Mouse (Mus musculus): ENCODE measurements around the gene Dusp2. TPM values are rescaled to one million over a fixed set of nuclear protein-coding genes. Genes with fewer than 3 reads are reported as not detected.
"Not testable (repeated sequence)": the region's sequence is repeated elsewhere in the genome, so short reads cannot be mapped to it uniquely, and the experiment has no call there.

Dusp2 gene
- polyA plus RNA-seq (2012; rRNA removed), result 163 and 212 TPM in 2 replicates

- H3K27ac ChIP-seq (ENCODE audit: control insufficient read depth, insufficient read depth, low read length), result peak within 1 kb of the TSS; percentile 97
- TF ChIP-seq POLR2A (IDR thresholded peaks at IDR 0.05; ENCODE audit: control insufficient read depth, extremely low read depth, insufficient read depth, low read length, poor library complexity) (peak; percentile 99), CTCF (IDR thresholded peaks at IDR 0.05; ENCODE audit: borderline replicate concordance, control insufficient read depth, extremely low read depth, insufficient read depth, low read length, poor library complexity) (peak; percentile 49; the same call in 1 of the 2 replicates)
- peaks cover 49% of the 10 kb centered on the region for H3K4me1 ChIP-seq (replicated peaks; ENCODE audit: control insufficient read depth, insufficient read depth, low read length)
- peak; percentile 95 for DNase-seq
- no peaks in the 10 kb centered on the region for H3K27me3 ChIP-seq (ENCODE audit: control insufficient read depth, insufficient read depth, low read length)
- H3K36me3 ChIP-seq (ENCODE audit: control insufficient read depth, insufficient read depth, low read length), result peaks cover 15% of the 10 kb centered on the region; the same call in 1 of the 2 replicates
- peak within 1 kb of the TSS; percentile 85 for H3K4me3 ChIP-seq (ENCODE audit: control insufficient read depth, insufficient read depth, low read length)
- under 1% methylated on average over 75 of the region's 76 CpGs for WGBS
These were observed at the start of gene Dusp2 for GRCm38 (mm10) chr2:127335767-127336496. Dusp2 (plus strand) TSS chr2:127336159.

GRCm38 (mm10) chr2:127292250-127292649, 43.7 kb upstream of the Dusp2 start:
- no peaks in the 10 kb centered on the region for H3K27me3 ChIP-seq (ENCODE audit: control insufficient read depth, insufficient read depth, low read length)
- no peak overlapping the region for H3K27ac ChIP-seq (ENCODE audit: control insufficient read depth, insufficient read depth, low read length)
- no peak overlapping the region for H3K4me3 ChIP-seq (ENCODE audit: control insufficient read depth, insufficient read depth, low read length)
- H3K4me1 ChIP-seq (replicated peaks; ENCODE audit: control insufficient read depth, insufficient read depth, low read length), result no peaks in the 10 kb centered on the region
- 98% methylated on average over 4 of the region's 4 CpGs for WGBS
- H3K36me3 ChIP-seq (ENCODE audit: control insufficient read depth, insufficient read depth, low read length), result peaks cover 41% of the 10 kb centered on the region
- DNase-seq, result no peak
- no peak for TF ChIP-seq POLR2A (IDR thresholded peaks at IDR 0.05; ENCODE audit: control insufficient read depth, extremely low read depth, insufficient read depth, low read length, poor library complexity)
- TF ChIP-seq CTCF (IDR thresholded peaks at IDR 0.05; ENCODE audit: borderline replicate concordance, control insufficient read depth, extremely low read depth, insufficient read depth, low read length, poor library complexity), result no peak

GRCm38 (mm10) chr2:127297001-127297805, 38.8 kb upstream of the Dusp2 start:
- Histone ChIP-seq H3K36me3 (ENCODE audit: control insufficient read depth, insufficient read depth, low read length) (peaks cover 49% of the 10 kb centered on the region), H3K27me3 (ENCODE audit: control insufficient read depth, insufficient read depth, low read length) (no peaks in the 10 kb centered on the region), H3K4me3 (ENCODE audit: control insufficient read depth, insufficient read depth, low read length) (no peak overlapping the region), H3K4me1 (replicated peaks; ENCODE audit: control insufficient read depth, insufficient read depth, low read length) (no peaks in the 10 kb centered on the region), H3K27ac (ENCODE audit: control insufficient read depth, insufficient read depth, low read length) (no peak overlapping the region)
- DNase-seq, result no peak
- WGBS, result 96% methylated on average over 7 of the region's 7 CpGs
- TF ChIP-seq POLR2A (IDR thresholded peaks at IDR 0.05; ENCODE audit: control insufficient read depth, extremely low read depth, insufficient read depth, low read length, poor library complexity), result no peak
- no peak for TF ChIP-seq CTCF (IDR thresholded peaks at IDR 0.05; ENCODE audit: borderline replicate concordance, control insufficient read depth, extremely low read depth, insufficient read depth, low read length, poor library complexity)

GRCm38 (mm10) chr2:127298056-127298455, 37.9 kb upstream of the Dusp2 start:
- DNase-seq, result no peak
- Histone ChIP-seq H3K27ac (ENCODE audit: control insufficient read depth, insufficient read depth, low read length) (no peak overlapping the region), H3K27me3 (ENCODE audit: control insufficient read depth, insufficient read depth, low read length) (no peaks in the 10 kb centered on the region), H3K4me3 (ENCODE audit: control insufficient read depth, insufficient read depth, low read length) (no peak overlapping the region), H3K36me3 (ENCODE audit: control insufficient read depth, insufficient read depth, low read length) (peaks cover 43% of the 10 kb centered on the region), H3K4me1 (replicated peaks; ENCODE audit: control insufficient read depth, insufficient read depth, low read length) (no peaks in the 10 kb centered on the region)
- TF ChIP-seq CTCF (IDR thresholded peaks at IDR 0.05; ENCODE audit: borderline replicate concordance, control insufficient read depth, extremely low read depth, insufficient read depth, low read length, poor library complexity) (no peak), POLR2A (IDR thresholded peaks at IDR 0.05; ENCODE audit: control insufficient read depth, extremely low read depth, insufficient read depth, low read length, poor library complexity) (no peak)
- WGBS, result 100% methylated on average over 1 of the region's 1 CpGs

- TF ChIP-seq POLR2A (IDR thresholded peaks at IDR 0.05; ENCODE audit: control insufficient read depth, extremely low read depth, insufficient read depth, low read length, poor library complexity) (no peak), CTCF (IDR thresholded peaks at IDR 0.05; ENCODE audit: borderline replicate concordance, control insufficient read depth, extremely low read depth, insufficient read depth, low read length, poor library complexity) (no peak)
- H3K36me3 ChIP-seq (ENCODE audit: control insufficient read depth, insufficient read depth, low read length), result peaks cover 28% of the 10 kb centered on the region
These were observed 35.3 kb upstream of the Dusp2 start for GRCm38 (mm10) chr2:127300701-127301100.

GRCm38 (mm10) chr2:127301883-127302282, 34.1 kb upstream of the Dusp2 start:
- no peaks in the 10 kb centered on the region for H3K27me3 ChIP-seq (ENCODE audit: control insufficient read depth, insufficient read depth, low read length)
- no peak for DNase-seq
- no peaks in the 10 kb centered on the region for H3K4me1 ChIP-seq (replicated peaks; ENCODE audit: control insufficient read depth, insufficient read depth, low read length)
- H3K27ac ChIP-seq (ENCODE audit: control insufficient read depth, insufficient read depth, low read length), result no peak overlapping the region
- TF ChIP-seq CTCF (IDR thresholded peaks at IDR 0.05; ENCODE audit: borderline replicate concordance, control insufficient read depth, extremely low read depth, insufficient read depth, low read length, poor library complexity) (no peak), POLR2A (IDR thresholded peaks at IDR 0.05; ENCODE audit: control insufficient read depth, extremely low read depth, insufficient read depth, low read length, poor library complexity) (no peak)
- peaks cover 17% of the 10 kb centered on the region for H3K36me3 ChIP-seq (ENCODE audit: control insufficient read depth, insufficient read depth, low read length)
- H3K4me3 ChIP-seq (ENCODE audit: control insufficient read depth, insufficient read depth, low read length), result no peak overlapping the region
- 85% methylated on average over 3 of the region's 3 CpGs for WGBS

More at GRCm38 (mm10) chr2:127300701-127301100, 35.3 kb upstream of the Dusp2 start:
- H3K4me3 ChIP-seq (ENCODE audit: control insufficient read depth, insufficient read depth, low read length), result no peak overlapping the region
- H3K27me3 ChIP-seq (ENCODE audit: control insufficient read depth, insufficient read depth, low read length), result no peaks in the 10 kb centered on the region
- H3K27ac ChIP-seq (ENCODE audit: control insufficient read depth, insufficient read depth, low read length), result no peak overlapping the region
- 85% methylated on average over 3 of the region's 3 CpGs for WGBS
- no peak for DNase-seq
- no peaks in the 10 kb centered on the region for H3K4me1 ChIP-seq (replicated peaks; ENCODE audit: control insufficient read depth, insufficient read depth, low read length)

GRCm38 (mm10) chr2:127304192-127304591, 31.8 kb upstream of the Dusp2 start:
- not testable (repeated sequence) for H3K4me3 ChIP-seq (ENCODE audit: control insufficient read depth, insufficient read depth, low read length); H3K4me1 ChIP-seq (replicated peaks; ENCODE audit: control insufficient read depth, insufficient read depth, low read length); H3K36me3 ChIP-seq (ENCODE audit: control insufficient read depth, insufficient read depth, low read length); H3K27ac ChIP-seq (ENCODE audit: control insufficient read depth, insufficient read depth, low read length); H3K27me3 ChIP-seq (ENCODE audit: control insufficient read depth, insufficient read depth, low read length); DNase-seq
- WGBS, result 96% methylated on average over 4 of the region's 4 CpGs

Data from thymus, adult 2 months (tissue).